Mouse (Mus musculus): ENCODE data around the gene Cenpv. TPM values are rescaled to one million over a fixed set of nuclear protein-coding genes. Genes with fewer than 3 reads are reported as not detected.
"Not testable (repeated sequence)": the region's sequence is repeated elsewhere in the genome, so short reads cannot be mapped to it uniquely, and the experiment has no call there.

The Cenpv gene
- polyA plus RNA-seq, 1 experiment, result 46.7 TPM

DNA sequence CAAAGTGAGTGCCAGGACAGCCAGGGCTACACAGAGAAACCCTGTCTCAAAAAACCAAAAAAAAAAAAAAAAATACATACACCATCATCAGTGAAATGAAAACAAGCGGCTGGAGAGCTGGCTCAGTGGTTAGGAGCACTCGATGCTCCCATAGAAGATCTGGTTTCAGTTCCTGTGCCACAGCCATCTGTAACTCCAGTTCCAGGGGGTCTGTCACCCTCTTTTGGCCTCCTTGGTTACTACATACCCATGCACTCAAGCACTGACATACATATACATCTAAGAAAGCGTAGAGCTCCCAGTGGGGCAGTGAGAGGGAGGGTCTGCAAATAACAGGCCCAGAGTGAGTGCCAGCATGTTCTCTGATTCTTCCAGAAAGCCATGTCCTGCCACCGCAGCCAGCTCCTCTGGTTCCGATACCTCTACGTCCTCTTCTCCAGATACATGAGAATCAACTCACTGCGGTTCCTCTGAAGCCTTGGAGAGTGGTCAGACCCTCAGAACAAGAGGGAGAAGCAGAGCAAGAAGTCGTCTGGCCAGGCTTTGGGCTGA lies 26.5 kb downstream of the Cenpv start:
- TF ChIP-seq POLR2A (IDR thresholded peaks at IDR 0.05; ENCODE audit: borderline replicate concordance, insufficient read depth, low read length) (no peak), CTCF (IDR thresholded peaks at IDR 0.05; ENCODE audit: borderline replicate concordance, insufficient read depth, low read depth, low read length) (no peak)
- Histone ChIP-seq H3K4me3 (replicated peaks; ENCODE audit: insufficient read depth, low read depth, low read length) (no peak overlapping the region), H3K27me3 (ENCODE audit: control insufficient read depth, insufficient read depth, low read length) (no peaks in the 10 kb centered on the region), H3K4me1 (ENCODE audit: control insufficient read depth, insufficient read depth, low read length) (no peaks in the 10 kb centered on the region), H3K27ac (ENCODE audit: insufficient read depth, low read length) (no peak overlapping the region)
- DNase-seq, result no peak
- WGBS, result 88% methylated on average over 8 of the region's 8 CpGs

DNA sequence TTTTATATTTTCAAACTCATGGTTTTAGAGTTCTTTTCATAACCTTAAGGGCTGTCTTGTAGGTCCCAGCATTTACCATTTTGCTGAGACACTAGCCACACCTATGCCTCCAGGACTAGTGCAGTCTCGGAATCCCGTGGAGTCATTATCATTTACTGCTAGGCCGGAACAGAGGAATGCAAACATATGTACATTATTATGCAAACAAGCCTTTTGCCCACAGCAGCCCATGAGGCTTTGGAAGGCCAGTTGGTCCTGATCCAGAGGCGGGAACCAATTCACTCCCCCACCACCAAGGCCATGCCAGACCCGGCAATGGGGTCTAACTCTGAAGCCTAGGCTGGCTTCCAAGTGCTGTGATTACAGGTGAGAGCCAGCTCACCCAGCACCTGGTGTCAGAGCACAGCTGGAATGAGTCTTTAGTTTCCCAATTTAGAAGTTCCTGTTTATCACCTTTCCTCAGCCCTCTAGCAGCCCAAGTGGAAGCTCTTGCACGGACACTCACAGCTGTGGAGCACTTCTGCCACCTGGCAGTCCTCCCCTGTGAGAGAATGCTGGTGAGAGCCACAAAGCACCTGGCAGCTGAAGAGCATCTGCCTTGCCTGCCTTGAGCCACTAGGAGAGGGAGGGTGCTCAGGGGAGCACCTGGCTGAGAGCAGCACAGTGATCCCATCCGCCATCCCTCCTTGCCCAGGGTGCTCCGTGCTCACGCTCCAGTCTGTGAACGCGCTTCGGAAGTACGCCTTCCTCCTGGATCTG lies 27.4 kb downstream of the Cenpv start:
- H3K27me3 ChIP-seq (ENCODE audit: control insufficient read depth, insufficient read depth, low read length), result no peaks in the 10 kb centered on the region
- WGBS, result 75% methylated on average over 13 of the region's 13 CpGs

DNA sequence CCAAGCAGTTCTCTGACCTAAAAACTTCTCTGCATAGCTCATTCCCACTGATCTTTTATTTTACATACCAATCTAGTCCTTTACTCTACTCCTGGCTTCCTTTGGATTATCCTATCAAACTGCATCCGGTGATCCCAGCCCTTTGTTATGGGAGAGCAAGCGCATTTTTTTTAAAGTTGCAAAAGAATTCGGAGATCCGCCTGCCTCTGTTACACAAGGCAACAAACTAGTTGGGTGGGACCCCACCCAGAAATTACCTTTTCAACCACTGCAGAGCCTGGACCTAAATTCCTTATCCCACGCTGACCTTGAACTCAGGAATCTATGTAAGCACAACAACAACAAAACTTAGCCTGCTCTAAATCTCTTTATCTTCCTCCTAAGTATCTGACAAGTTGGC lies 28.1 kb downstream of the Cenpv start:
- H3K27ac ChIP-seq (ENCODE audit: insufficient read depth, low read length), result no peak overlapping the region
- no peak for TF ChIP-seq CTCF (IDR thresholded peaks at IDR 0.05; ENCODE audit: borderline replicate concordance, insufficient read depth, low read depth, low read length)
- TF ChIP-seq POLR2A (IDR thresholded peaks at IDR 0.05; ENCODE audit: borderline replicate concordance, insufficient read depth, low read length), result no peak
- no peaks in the 10 kb centered on the region for H3K4me1 ChIP-seq (ENCODE audit: control insufficient read depth, insufficient read depth, low read length)
- DNase-seq, result no peak
- H3K27me3 ChIP-seq (ENCODE audit: control insufficient read depth, insufficient read depth, low read length), result no peaks in the 10 kb centered on the region
- WGBS, result 87% methylated on average over 5 of the region's 5 CpGs
- H3K4me3 ChIP-seq (replicated peaks; ENCODE audit: insufficient read depth, low read depth, low read length), result no peak overlapping the region

More for the DNA sequence above, 27.4 kb downstream of the Cenpv start:
- no peak for DNase-seq
- no peak overlapping the region for H3K4me3 ChIP-seq (replicated peaks; ENCODE audit: insufficient read depth, low read depth, low read length)
- no peaks in the 10 kb centered on the region for H3K4me1 ChIP-seq (ENCODE audit: control insufficient read depth, insufficient read depth, low read length)
- TF ChIP-seq CTCF (IDR thresholded peaks at IDR 0.05; ENCODE audit: borderline replicate concordance, insufficient read depth, low read depth, low read length) (no peak), POLR2A (IDR thresholded peaks at IDR 0.05; ENCODE audit: borderline replicate concordance, insufficient read depth, low read length) (no peak)
- no peak overlapping the region for H3K27ac ChIP-seq (ENCODE audit: insufficient read depth, low read length)

DNA sequence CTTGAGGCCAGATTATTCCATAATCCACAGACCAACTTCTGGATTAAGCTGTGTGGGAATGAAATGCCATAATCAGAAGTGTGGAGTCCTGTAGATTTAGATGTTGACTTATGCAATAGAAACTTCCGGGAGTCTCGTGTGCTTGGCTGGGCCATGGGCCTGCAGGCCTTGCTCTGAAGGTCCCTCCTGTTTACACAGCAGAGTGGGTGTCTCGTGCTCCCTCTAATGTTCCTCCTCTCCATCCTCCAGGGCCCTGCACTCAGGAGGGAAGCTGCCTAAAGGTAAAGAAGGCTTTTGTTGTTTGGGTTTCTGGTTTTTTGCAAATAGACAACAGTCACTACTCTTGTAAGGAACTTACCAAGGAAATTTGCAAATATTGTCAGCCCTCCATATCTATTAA lies 29.5 kb downstream of the Cenpv start:
- TF ChIP-seq POLR2A (IDR thresholded peaks at IDR 0.05; ENCODE audit: borderline replicate concordance, insufficient read depth, low read length), result no peak
- TF ChIP-seq CTCF (IDR thresholded peaks at IDR 0.05; ENCODE audit: borderline replicate concordance, insufficient read depth, low read depth, low read length), result no peak
- Histone ChIP-seq H3K27me3 (ENCODE audit: control insufficient read depth, insufficient read depth, low read length) (no peaks in the 10 kb centered on the region), H3K4me1 (ENCODE audit: control insufficient read depth, insufficient read depth, low read length) (no peaks in the 10 kb centered on the region), H3K27ac (ENCODE audit: insufficient read depth, low read length) (no peak overlapping the region), H3K4me3 (replicated peaks; ENCODE audit: insufficient read depth, low read depth, low read length) (no peak overlapping the region)
- no peak for DNase-seq
- 91% methylated on average over 3 of the region's 3 CpGs for WGBS

DNA sequence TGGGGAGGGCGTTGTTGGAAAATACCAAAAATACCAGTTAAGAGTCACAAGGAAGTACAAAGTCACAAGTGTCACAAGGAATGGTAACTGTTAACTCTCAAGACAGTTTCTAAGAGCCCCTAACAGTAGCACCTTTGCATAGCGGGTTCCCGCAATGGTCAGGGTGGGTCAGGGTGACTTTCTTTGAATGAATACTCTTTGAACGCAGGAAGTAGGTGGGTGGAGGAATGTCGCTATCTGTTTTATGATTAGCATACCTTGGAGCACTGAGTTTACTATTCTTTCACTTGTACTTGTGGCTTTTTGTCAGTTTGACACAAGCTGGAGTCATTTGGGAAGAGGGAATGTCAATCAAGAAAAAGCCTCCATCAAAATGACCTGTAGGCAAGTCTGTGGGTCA lies 30.2 kb downstream of the Cenpv start:
- not testable (repeated sequence) for H3K27me3 ChIP-seq (ENCODE audit: control insufficient read depth, insufficient read depth, low read length); H3K4me1 ChIP-seq (ENCODE audit: control insufficient read depth, insufficient read depth, low read length); H3K27ac ChIP-seq (ENCODE audit: insufficient read depth, low read length); H3K4me3 ChIP-seq (replicated peaks; ENCODE audit: insufficient read depth, low read depth, low read length); DNase-seq
- WGBS, result 96% methylated on average over 5 of the region's 5 CpGs

DNA sequence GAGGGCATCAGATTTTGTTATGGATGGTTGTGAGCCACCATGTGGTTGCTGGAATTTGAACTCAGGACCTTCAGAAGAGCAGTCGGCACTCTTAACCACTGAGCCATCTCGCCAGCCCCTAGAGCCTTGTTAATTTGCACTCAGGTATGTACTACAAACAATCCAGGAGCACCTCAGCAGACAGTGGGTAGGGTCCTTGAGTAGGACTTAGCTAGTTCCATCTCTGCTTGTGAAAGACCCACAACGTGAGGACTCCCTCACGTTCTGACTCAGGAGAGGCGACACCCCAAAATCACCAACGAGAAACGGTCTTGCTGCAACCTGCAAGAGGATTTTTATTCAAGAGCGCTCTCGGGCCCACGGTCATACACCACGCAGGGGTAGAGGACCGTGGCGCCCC lies 30.7 kb downstream of the Cenpv start:
- H3K27me3 ChIP-seq (ENCODE audit: control insufficient read depth, insufficient read depth, low read length); H3K4me3 ChIP-seq (replicated peaks; ENCODE audit: insufficient read depth, low read depth, low read length); DNase-seq; H3K27ac ChIP-seq (ENCODE audit: insufficient read depth, low read length); H3K4me1 ChIP-seq (ENCODE audit: control insufficient read depth, insufficient read depth, low read length): not testable (repeated sequence)
- 96% methylated on average over 13 of the region's 13 CpGs for WGBS

DNA sequence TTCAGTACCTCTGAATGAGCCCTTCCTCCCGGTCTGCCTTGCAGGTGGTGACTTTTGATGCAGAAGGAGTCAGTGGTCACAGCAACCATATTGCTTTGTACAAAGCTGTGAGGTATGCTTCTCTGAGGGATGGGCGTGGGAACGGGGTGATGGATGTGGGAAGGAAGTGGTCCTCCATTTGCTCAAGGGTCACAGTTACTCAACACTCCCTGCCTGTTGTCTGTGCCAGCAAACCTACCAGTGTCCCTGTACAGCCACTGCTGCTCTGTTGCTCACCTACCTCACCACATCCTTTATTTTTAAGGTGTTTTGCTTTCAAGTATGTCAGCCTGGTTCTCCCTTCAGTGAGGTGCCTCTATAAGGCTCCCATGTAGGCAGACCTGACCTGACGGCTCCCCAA lies 31.4 kb downstream of the Cenpv start:
- TF ChIP-seq POLR2A (IDR thresholded peaks at IDR 0.05; ENCODE audit: borderline replicate concordance, insufficient read depth, low read length) (no peak), CTCF (IDR thresholded peaks at IDR 0.05; ENCODE audit: borderline replicate concordance, insufficient read depth, low read depth, low read length) (no peak)
- H3K4me1 ChIP-seq (ENCODE audit: control insufficient read depth, insufficient read depth, low read length), result no peaks in the 10 kb centered on the region
- no peak overlapping the region for H3K27ac ChIP-seq (ENCODE audit: insufficient read depth, low read length)
- no peak for DNase-seq
- no peak overlapping the region for H3K4me3 ChIP-seq (replicated peaks; ENCODE audit: insufficient read depth, low read depth, low read length)
- H3K27me3 ChIP-seq (ENCODE audit: control insufficient read depth, insufficient read depth, low read length), result no peaks in the 10 kb centered on the region
- 86% methylated on average over 4 of the region's 4 CpGs for WGBS

DNA sequence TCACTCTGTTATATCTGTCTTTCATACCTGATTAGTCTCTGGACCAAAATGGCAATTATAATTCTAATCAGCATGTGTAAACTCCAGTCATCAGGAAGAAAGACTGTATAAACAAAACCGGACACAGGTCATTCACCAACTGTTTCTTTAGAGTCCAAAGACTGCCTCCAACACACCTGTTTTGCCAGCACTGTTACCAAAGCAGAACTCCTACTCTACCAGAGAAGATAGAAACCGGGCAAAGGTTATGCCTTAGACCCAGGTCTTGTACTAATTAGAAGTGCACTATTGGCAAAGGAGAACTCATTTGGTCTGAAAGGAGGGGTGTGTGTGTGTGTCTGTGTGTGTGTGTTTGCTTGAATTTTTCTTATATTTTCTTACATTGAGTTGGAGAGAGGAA lies 38.5 kb downstream of the Cenpv start:
- no peak overlapping the region for H3K27ac ChIP-seq (ENCODE audit: insufficient read depth, low read length)
- H3K27me3 ChIP-seq (ENCODE audit: control insufficient read depth, insufficient read depth, low read length), result no peaks in the 10 kb centered on the region
- WGBS, result 92% methylated on average over 2 of the region's 2 CpGs
- H3K4me1 ChIP-seq (ENCODE audit: control insufficient read depth, insufficient read depth, low read length), result no peaks in the 10 kb centered on the region
- TF ChIP-seq CTCF (IDR thresholded peaks at IDR 0.05; ENCODE audit: borderline replicate concordance, insufficient read depth, low read depth, low read length), result no peak
- TF ChIP-seq POLR2A (IDR thresholded peaks at IDR 0.05; ENCODE audit: borderline replicate concordance, insufficient read depth, low read length), result no peak
- H3K4me3 ChIP-seq (replicated peaks; ENCODE audit: insufficient read depth, low read depth, low read length), result no peak overlapping the region
- DNase-seq, result no peak

All from cerebellum, adult 2 months (tissue).